Mouse (Mus musculus): ENCODE measurements at regions not wholly inside any gene's neighbourhood (a gene's known extent, or its start where the extent isn't known, plus 50 kb on each side); places are given as distances from the start of the nearest gene placed in this dataset.

DNA sequence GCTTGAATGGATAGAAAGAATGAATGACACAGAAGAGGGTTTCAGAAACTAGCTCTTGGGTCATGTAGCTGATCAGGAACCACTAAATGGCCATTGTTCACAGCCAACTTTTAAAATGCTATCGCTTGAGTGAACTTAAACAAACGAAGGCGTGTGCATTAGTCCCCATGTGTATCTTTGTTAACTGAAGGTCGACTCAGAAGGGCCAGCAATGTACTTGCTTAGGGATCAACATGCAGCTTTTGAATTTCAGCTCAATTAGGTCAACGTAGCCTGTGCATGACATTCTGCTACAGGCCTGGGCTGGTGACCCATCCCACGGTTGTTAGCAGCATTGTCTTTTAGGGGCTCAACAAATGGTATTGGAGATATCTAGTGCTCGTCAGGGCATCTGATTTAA, 127.1 kb upstream of the Pik3r1 start:
- WGBS (ENCODE audit: insufficient replicate concordance): 75% methylated on average over 7 of the region's 7 CpGs
- no peak overlapping the region for H3K27ac ChIP-seq (ENCODE audit: low read depth, low read length)
- H3K4me2 ChIP-seq: no peak overlapping the region
- no peaks in the 10 kb centered on the region for H3K9me3 ChIP-seq (replicated peaks; ENCODE audit: control insufficient read depth, low read length)
- H3K27me3 ChIP-seq (ENCODE audit: control insufficient read depth, insufficient read depth, low read length): no peaks in the 10 kb centered on the region
- no peaks in the 10 kb centered on the region for H3K4me1 ChIP-seq (ENCODE audit: control insufficient read depth, insufficient read depth, low read length)
- H3K4me3 ChIP-seq (ENCODE audit: low read depth, low read length): no peak overlapping the region
- no peak for ATAC-seq (replicated peaks; ENCODE audit: insufficient number of reproducible peaks, low FRiP score, low TSS enrichment)
- H3K36me3 ChIP-seq (ENCODE audit: control insufficient read depth, insufficient read depth, low read length): no peaks in the 10 kb centered on the region
- no peak overlapping the region for H3K9ac ChIP-seq (ENCODE audit: low read depth, low read length)

DNA sequence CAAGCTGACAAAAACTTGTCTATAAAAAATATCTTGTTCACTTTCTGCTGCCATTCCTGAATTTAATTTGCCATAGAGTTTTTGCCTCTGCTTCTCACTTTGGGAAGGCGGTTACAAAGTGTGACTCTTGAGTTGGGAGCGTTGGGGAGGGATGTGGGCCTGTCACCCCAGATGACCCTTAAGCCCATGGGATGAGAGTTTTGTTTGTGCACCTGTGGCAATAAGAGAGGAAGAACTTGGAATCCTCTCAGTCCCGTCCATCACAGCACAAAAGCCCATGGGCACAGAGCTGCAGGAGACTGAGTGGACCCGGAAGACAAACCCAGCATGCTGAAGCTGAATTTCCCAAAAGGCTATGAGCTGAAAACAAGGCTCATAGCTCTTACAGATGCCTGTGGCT, 127.7 kb upstream of the Pik3r1 start:
- Histone ChIP-seq H3K4me2 (no peak overlapping the region), H3K36me3 (ENCODE audit: control insufficient read depth, insufficient read depth, low read length) (no peaks in the 10 kb centered on the region), H3K27me3 (ENCODE audit: control insufficient read depth, insufficient read depth, low read length) (no peaks in the 10 kb centered on the region), H3K4me3 (ENCODE audit: low read depth, low read length) (no peak overlapping the region), H3K9ac (ENCODE audit: low read depth, low read length) (no peak overlapping the region), H3K4me1 (ENCODE audit: control insufficient read depth, insufficient read depth, low read length) (no peaks in the 10 kb centered on the region), H3K27ac (ENCODE audit: low read depth, low read length) (no peak overlapping the region), H3K9me3 (replicated peaks; ENCODE audit: control insufficient read depth, low read length) (no peaks in the 10 kb centered on the region)
- no peak for ATAC-seq (replicated peaks; ENCODE audit: insufficient number of reproducible peaks, low FRiP score, low TSS enrichment)
- 74% methylated on average over 4 of the region's 4 CpGs for WGBS (ENCODE audit: insufficient replicate concordance)

GRCm38 (mm10) chr13:101896946-101897345, 128.9 kb upstream of the Pik3r1 start:
- Histone ChIP-seq H3K9me3 (replicated peaks; ENCODE audit: control insufficient read depth, low read length) (no peaks in the 10 kb centered on the region), H3K4me3 (ENCODE audit: low read depth, low read length) (no peak overlapping the region), H3K9ac (ENCODE audit: low read depth, low read length) (no peak overlapping the region), H3K4me2 (no peak overlapping the region), H3K36me3 (ENCODE audit: control insufficient read depth, insufficient read depth, low read length) (no peaks in the 10 kb centered on the region), H3K27ac (ENCODE audit: low read depth, low read length) (no peak overlapping the region), H3K4me1 (ENCODE audit: control insufficient read depth, insufficient read depth, low read length) (no peaks in the 10 kb centered on the region), H3K27me3 (ENCODE audit: control insufficient read depth, insufficient read depth, low read length) (no peaks in the 10 kb centered on the region)
- ATAC-seq (replicated peaks; ENCODE audit: insufficient number of reproducible peaks, low FRiP score, low TSS enrichment): no peak
- 89% methylated on average over 4 of the region's 4 CpGs for WGBS (ENCODE audit: insufficient replicate concordance)

- 69% methylated on average over 7 of the region's 7 CpGs for WGBS (ENCODE audit: insufficient replicate concordance)
- no peak for ATAC-seq (replicated peaks; ENCODE audit: insufficient number of reproducible peaks, low FRiP score, low TSS enrichment)
- Histone ChIP-seq H3K9me3 (replicated peaks; ENCODE audit: control insufficient read depth, low read length) (no peaks in the 10 kb centered on the region), H3K4me3 (ENCODE audit: low read depth, low read length) (no peak overlapping the region), H3K36me3 (ENCODE audit: control insufficient read depth, insufficient read depth, low read length) (no peaks in the 10 kb centered on the region), H3K4me1 (ENCODE audit: control insufficient read depth, insufficient read depth, low read length) (no peaks in the 10 kb centered on the region), H3K4me2 (no peak overlapping the region), H3K27ac (ENCODE audit: low read depth, low read length) (no peak overlapping the region), H3K27me3 (ENCODE audit: control insufficient read depth, insufficient read depth, low read length) (no peaks in the 10 kb centered on the region), H3K9ac (ENCODE audit: low read depth, low read length) (no peak overlapping the region)
These were observed 134.2 kb upstream of the Pik3r1 start for GRCm38 (mm10) chr13:101902213-101902612.

- no peak overlapping the region for H3K9ac ChIP-seq (ENCODE audit: low read depth, low read length)
- no peaks in the 10 kb centered on the region for H3K4me1 ChIP-seq (ENCODE audit: control insufficient read depth, insufficient read depth, low read length)
- no peaks in the 10 kb centered on the region for H3K9me3 ChIP-seq (replicated peaks; ENCODE audit: control insufficient read depth, low read length)
- H3K36me3 ChIP-seq (ENCODE audit: control insufficient read depth, insufficient read depth, low read length): no peaks in the 10 kb centered on the region
- no peak overlapping the region for H3K4me2 ChIP-seq
- no peak for ATAC-seq (replicated peaks; ENCODE audit: insufficient number of reproducible peaks, low FRiP score, low TSS enrichment)
- no peak overlapping the region for H3K27ac ChIP-seq (ENCODE audit: low read depth, low read length)
- no peaks in the 10 kb centered on the region for H3K27me3 ChIP-seq (ENCODE audit: control insufficient read depth, insufficient read depth, low read length)
- H3K4me3 ChIP-seq (ENCODE audit: low read depth, low read length): no peak overlapping the region
- 81% methylated on average over 7 of the region's 7 CpGs for WGBS (ENCODE audit: insufficient replicate concordance)
These were observed 138.1 kb upstream of the Pik3r1 start for GRCm38 (mm10) chr13:101905909-101906676.

DNA sequence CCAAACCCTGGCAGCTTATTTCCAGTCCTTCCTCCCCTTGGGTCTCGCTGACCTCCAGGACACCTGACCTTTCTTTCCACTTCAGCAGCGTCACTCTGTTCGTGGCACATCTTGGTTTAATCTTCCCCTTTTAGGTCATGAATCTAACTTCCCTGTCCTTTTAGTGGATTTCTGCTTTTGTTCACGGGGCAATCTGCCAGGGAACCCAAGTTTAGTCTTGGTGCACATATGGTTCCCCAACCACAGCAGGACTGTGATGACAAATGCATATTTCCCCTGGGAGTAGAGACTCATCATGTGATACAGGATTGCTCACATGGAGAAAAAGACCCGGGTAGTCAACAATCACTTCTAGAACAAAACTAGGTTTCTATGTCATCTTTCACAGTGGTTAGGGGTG, 141.0 kb upstream of the Pik3r1 start:
- H3K27ac ChIP-seq (ENCODE audit: low read depth, low read length): no peak overlapping the region
- ATAC-seq (replicated peaks; ENCODE audit: insufficient number of reproducible peaks, low FRiP score, low TSS enrichment): no peak
- no peaks in the 10 kb centered on the region for H3K27me3 ChIP-seq (ENCODE audit: control insufficient read depth, insufficient read depth, low read length)
- no peak overlapping the region for H3K9ac ChIP-seq (ENCODE audit: low read depth, low read length)
- 74% methylated on average over 5 of the region's 5 CpGs for WGBS (ENCODE audit: insufficient replicate concordance)
- 0 out of 2 replicates have a peak, but pooled peaks cover under 1% of the 10 kb centered on the region for H3K4me1 ChIP-seq (ENCODE audit: control insufficient read depth, insufficient read depth, low read length)
- no peaks in the 10 kb centered on the region for H3K9me3 ChIP-seq (replicated peaks; ENCODE audit: control insufficient read depth, low read length)
- no peak overlapping the region for H3K4me3 ChIP-seq (ENCODE audit: low read depth, low read length)
- no peak overlapping the region for H3K4me2 ChIP-seq
- no peaks in the 10 kb centered on the region for H3K36me3 ChIP-seq (ENCODE audit: control insufficient read depth, insufficient read depth, low read length)

- Histone ChIP-seq H3K27me3 (ENCODE audit: control insufficient read depth, insufficient read depth, low read length) (no peaks in the 10 kb centered on the region), H3K9ac (ENCODE audit: low read depth, low read length) (no peak overlapping the region), H3K4me1 (ENCODE audit: control insufficient read depth, insufficient read depth, low read length) (peaks cover 14% of the 10 kb centered on the region), H3K4me2 (no peak overlapping the region), H3K9me3 (replicated peaks; ENCODE audit: control insufficient read depth, low read length) (no peaks in the 10 kb centered on the region), H3K36me3 (ENCODE audit: control insufficient read depth, insufficient read depth, low read length) (no peaks in the 10 kb centered on the region), H3K27ac (ENCODE audit: low read depth, low read length) (no peak overlapping the region), H3K4me3 (ENCODE audit: low read depth, low read length) (no peak overlapping the region)
- ATAC-seq (replicated peaks; ENCODE audit: insufficient number of reproducible peaks, low FRiP score, low TSS enrichment): no peak
- 90% methylated on average over 5 of the region's 5 CpGs for WGBS (ENCODE audit: insufficient replicate concordance)
These were observed 142.7 kb upstream of the Pik3r1 start for GRCm38 (mm10) chr13:101910687-101911086.

DNA sequence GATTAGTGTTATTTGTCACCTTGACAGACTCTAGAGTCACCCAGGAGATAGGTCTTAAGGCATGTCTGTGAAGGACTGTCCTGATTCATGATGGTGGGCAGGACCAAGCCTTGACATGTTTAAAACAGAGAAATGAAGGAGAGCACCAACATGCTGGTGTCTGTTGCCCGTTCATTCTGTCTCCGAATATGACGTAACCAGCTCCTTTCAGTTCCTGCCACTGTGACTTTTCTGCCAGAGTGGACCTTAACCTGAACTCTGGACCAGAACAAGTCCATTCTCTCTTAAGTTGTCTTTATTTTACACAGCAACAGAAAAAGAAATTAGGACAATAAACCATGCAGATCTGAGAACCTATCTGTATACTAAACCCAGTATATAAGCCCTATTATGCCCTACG, 146.1 kb upstream of the Pik3r1 start:
- Histone ChIP-seq H3K4me2 (no peak overlapping the region), H3K4me1 (ENCODE audit: control insufficient read depth, insufficient read depth, low read length) (peaks cover 18% of the 10 kb centered on the region), H3K27ac (ENCODE audit: low read depth, low read length) (no peak overlapping the region), H3K9ac (ENCODE audit: low read depth, low read length) (no peak overlapping the region), H3K36me3 (ENCODE audit: control insufficient read depth, insufficient read depth, low read length) (no peaks in the 10 kb centered on the region), H3K9me3 (replicated peaks; ENCODE audit: control insufficient read depth, low read length) (no peaks in the 10 kb centered on the region), H3K27me3 (ENCODE audit: control insufficient read depth, insufficient read depth, low read length) (no peaks in the 10 kb centered on the region), H3K4me3 (ENCODE audit: low read depth, low read length) (no peak overlapping the region)
- no peak for ATAC-seq (replicated peaks; ENCODE audit: insufficient number of reproducible peaks, low FRiP score, low TSS enrichment)
- 78% methylated on average over 4 of the region's 4 CpGs for WGBS (ENCODE audit: insufficient replicate concordance)
